Mouse (Mus musculus) testis, adult 10 weeks (tissue): ENCODE measurements around the gene Eef2. TPM values are rescaled to one million over a fixed set of nuclear protein-coding genes. Genes with fewer than 3 reads are reported as not detected.

ENCODE experiments used
- polyA plus RNA-seq: library from polyadenylated mRNA; stranded (reverse); fragments of 350-450 nt; fragmentation: Illumina TruSeq; extraction: RNeasy Lipid Tissue Mini Kit (QIAGEN cat#74804); gene quantifications from one replicate; pipeline ENCODE4 v1.2.3, GENCODE M21; 2014; ENCODE audit warnings: low read depth, low replicate concordance

Eef2 gene
- polyA plus RNA-seq = 18.1 TPM

DNA sequence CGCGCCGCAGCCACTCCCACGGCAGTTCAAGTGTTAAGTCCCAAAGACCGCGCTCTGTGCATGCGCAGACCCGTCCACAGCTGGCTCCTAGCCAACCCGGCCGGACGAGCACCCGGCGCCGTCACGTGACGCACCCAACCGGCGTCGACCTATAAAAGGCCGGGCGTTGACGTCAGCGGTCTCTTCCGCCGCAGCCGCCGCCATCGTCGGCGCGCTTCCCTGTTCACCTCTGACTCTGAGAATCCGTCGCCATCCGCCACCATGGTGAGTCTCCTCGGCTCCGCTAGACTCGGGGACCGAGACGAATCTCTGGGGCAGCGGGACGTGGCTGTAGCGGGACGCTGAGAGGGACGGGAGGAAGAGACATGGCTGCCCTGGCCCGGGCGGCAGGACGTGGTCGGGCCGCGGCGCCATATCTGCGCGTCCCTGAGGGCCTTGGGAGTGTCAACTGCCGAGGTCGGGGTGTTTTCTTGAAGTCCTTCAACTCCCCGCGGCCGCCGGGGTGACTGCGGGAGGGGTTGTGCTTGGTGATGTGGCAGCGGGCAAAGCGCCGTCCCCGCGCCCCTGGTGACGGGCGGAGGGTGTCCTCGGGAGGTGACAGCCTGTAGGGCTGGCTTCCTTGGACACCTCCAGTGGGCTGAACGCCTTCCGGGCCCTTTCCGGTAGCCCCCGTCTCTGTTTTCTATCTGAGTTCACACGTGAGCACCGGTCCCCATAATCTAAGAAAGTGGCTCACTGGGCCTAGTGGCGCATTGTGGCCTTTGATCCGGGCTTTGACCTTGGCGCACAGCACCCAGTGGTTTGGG lies at the start of gene Eef2:
Eef2 (plus strand) TSS at position 166 of the 806 bp plus-strand sequence.

DNA sequence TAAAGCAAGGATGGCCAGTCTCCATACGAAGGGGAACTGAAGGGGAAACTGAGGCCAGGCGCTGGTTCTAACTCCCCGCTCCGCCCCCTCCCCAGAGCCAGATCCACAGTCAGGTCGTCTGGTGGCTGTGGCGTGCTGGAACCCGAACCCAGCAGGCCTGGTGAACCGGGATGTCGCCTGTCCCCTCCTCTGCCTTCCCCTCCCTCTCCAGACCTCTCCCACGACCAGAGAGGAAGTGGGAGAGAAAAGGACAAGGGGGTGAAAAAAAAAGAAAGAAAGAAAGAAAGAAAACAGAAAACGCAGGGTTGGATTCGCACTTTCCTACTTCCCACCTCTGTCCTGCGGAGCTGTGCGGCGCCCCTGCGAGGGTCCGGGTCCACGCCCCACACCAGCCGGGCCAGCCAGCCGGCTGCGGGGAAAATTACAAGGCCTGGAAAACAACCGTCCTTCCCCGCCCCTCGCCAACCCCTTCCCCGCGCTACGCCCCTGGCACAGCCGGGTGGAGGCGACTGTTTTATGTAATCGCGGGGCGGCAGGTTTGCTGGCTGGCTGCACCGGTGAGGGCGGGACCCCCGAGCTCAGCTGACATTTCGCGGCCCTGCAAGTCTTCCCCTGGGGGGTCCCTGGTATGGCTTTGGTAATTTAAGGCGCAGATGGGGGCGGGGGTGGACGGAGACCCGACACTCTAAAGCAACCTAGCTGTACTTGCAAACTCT lies 41.3 kb upstream of the Eef2 start, which contains the start of gene Zbtb7a:
Zbtb7a (plus strand) TSS at position 255 of the 716 bp plus-strand sequence.

DNA sequence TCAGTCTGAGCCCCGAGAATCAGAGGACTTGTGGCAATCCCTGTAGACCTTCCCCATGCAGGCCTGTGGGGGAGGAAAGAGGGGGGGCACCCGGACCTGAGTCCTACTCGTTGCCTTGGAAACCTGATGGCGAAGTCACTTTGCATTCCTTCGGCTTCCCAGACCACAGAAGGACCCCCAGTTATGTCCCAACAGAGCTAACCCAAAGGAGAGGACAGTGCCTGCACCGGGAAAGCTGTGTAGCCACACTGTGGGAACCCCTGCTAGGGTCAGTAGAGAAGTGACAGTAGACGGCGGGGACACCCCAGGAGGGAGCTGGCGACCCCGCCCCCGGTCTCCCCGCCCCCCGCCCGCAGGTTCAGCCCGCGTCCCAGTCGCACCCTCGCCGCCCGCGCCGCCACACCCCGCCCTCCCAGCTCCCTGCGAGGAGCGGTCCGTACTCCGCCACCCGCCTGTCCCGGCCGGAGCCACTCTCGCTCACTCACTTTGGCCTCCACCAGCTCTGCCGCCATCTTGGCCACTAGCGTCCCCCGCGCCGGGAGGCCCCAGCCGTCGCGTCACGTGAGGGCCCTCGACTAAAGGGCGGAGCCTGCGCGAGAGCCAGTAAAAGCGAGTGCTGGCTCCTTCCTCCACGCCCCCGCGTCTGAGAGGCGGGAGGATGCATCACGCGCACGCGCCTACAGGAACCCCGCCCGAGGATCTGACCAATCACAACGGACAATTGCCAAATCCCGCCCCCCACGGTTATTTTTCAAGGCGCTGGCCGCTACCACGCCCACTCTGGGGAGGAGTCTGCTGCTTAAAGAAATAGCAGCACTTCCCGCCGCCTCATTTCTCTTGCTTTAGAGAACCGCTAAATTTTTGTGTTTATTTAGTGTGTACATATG lies 9.0 kb upstream of the Eef2 start, which contains the start of gene Pias4:
Pias4 (minus strand) TSS at position 724 of the 887 bp plus-strand sequence.

DNA sequence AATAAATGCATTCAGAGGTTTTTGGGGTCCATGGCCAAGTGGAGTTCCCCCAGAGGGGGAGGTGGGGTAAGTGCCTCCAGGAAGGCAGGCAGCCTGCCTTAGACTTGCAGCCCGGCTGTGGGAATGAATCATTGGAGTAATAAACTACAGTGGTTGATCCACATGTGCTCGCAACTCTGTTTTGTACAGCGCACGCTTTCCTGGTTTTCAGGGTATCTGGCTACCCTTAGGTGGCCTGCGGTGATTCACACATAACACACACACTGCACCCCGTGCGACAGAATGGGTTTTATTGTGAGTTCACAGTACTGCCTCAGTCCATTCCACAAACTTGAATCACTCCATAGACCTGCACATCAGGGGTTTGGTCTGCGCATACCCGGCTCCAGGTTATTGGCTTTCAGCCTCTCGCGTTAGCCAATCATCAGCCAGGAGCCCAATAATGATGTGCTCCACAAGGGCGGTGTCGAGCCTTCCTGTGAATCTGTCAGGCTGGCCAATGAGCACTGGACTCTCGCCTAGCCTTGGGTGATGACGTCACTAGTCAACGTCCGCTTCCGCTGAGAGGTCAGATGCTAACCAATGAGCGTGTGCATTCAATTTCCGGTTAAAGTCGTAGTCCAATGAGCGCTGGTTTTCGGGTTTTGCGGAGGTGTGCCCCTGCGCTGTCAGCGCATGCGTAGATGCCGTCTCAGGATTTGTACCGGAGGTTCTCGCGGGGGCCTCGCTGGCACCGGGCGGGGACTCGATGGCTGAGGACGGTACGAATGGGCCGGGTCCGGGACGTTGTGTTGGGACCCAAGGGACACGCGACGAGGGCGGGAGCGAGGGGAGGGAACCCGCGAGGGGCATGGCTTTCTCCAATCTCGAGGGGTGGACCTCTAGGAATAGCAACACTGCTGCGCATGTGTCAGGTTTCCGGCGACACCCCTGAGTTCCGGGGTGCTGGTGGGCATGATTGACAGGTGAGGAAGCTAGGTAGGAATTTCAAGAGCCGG lies 6.2 kb downstream of the Eef2 start, which contains the start of gene Dapk3:
Dapk3 (plus strand) TSS at position 670 of the 998 bp plus-strand sequence.

DNA sequence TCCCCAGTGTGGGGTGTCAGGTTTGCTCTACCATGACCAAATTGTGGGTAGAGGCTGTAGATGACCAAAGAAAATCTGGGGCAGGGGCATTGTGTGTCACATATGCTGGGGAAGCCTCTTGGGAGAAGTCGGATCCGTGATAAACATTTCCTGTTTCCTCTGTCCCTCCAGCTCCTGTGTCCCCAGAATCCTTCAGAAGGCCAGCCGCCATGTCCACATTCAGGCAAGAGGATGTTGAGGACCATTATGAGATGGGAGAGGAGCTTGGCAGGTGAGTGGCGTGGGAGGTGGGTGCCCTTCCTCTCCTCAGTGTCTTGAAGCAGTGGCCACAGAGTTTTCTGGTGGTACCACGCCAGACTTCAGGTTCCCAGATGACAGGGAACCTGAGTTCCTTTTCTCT lies 7.4 kb downstream of the Eef2 start, which contains the start of gene 4930442H23Rik:
4930442H23Rik (minus strand) TSS at position 45 of the 400 bp plus-strand sequence.

DNA sequence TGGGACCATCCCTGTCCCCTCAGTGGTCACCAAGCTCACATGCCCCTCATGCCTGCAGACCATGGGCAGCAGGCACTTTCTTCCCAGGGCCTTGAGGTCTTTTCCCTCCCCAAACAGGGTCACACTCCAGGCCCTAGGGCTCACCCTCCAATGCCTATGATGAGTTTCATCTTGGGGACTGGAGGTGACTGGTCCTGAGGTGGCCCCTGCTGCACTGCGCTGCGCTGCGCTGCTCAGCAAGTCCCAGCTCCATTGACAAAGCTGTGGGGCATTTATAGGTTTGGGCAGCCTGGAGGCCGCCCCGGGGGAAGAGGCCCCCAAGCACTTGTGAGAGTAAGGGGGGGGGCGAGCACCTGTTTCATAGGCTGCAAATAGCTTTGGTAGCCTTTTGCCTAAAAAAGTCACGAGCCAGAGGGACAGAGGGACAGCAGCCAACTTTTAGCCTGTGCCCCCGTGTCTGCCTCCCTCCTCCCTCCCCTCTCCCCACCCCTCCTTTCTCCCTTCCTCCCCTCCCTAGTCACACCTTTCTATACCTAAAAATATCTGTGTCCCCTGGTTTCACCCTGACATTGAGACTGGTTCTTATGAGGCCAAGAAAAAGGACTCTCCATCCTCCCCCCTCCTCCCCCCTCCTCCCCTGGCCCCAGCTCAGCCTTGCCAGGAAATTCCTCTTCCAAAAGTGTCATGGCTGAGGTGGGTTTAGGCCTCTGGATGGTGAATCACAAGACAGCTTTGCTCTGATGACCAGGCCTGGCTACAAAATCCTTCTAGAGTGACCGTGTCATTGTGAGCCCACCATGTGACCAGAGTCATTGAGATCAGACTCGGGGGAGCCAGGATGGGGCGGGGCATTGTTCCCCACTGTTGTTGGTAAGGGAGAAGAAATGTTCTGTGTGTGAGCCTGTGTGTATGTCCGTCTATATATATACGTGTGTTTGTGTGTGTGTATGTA lies 25.7 kb downstream of the Eef2 start, which contains the start of gene Nmrk2:
Nmrk2 (minus strand) TSS at position 245 of the 952 bp plus-strand sequence.

DNA sequence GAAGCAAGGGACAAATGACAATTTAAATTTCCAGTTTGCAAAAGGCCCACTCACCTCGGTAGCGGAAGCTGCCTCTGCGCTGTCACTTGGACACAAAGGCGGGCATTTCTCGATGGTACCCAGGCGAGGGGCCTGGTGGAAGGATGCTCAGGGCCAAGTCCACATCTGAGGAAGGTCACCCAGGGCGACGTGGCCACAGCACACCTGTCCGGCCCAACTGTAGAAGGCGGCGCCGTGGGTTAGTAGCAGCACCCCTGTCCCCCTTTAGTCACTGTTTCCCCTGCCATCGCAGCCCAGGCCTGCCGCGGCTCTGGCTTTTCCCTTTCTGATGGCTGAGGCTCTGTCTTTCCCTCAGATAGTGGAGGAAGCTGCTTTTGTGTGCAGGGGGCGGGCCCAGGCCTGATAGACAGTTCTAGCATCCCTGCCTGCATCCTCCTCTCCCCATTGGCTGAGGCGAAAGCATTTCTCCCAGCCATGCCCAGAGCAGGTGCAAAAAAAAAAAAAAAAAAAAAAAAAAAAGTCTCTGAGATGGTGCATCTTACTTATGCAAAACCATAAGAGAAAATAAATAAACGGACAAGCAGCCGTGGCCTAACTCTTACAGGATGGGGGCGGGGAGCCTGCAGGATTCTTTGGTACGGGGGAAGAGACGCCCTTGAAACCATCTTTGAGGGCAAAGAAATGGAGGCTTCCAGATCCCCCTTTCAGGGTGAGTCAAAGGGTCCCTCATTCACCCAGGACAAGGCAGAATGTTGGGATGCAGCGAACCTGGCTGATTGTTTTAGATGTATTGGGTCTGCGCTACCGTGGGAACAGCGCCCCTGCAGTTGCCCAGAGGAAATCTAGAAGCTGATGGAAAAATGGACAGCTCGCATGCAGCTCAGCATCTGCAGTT lies 54.3 kb downstream of the Eef2 start, which contains the start of gene Atcay:
Atcay (minus strand) TSS at position 396 of the 895 bp plus-strand sequence.

Other genes with a start within 250 kb of the Eef2 start
- gene Gadd45b, start 246.6 kb upstream of the Eef2 start, polyA plus RNA-seq = 3.8 TPM
- 0.27 TPM for gene Gng7, start 161.7 kb upstream of the Eef2 start, polyA plus RNA-seq
- gene Diras1, start 151.0 kb upstream of the Eef2 start, polyA plus RNA-seq = 0.17 TPM
- 0.71 TPM for gene Slc39a3, start 139.2 kb upstream of the Eef2 start, polyA plus RNA-seq
- gene Sgta, start 116.5 kb upstream of the Eef2 start, polyA plus RNA-seq = 3.3 TPM
- 3.0 TPM for gene Thop1, start 106.6 kb upstream of the Eef2 start, polyA plus RNA-seq
- gene Creb3l3, start 77.8 kb upstream of the Eef2 start, polyA plus RNA-seq = 0.08 TPM
- 3.2 TPM for gene Map2k2, start 70.7 kb upstream of the Eef2 start, polyA plus RNA-seq
- gene Zbtb7a, start 41.4 kb upstream of the Eef2 start, polyA plus RNA-seq = 1.8 TPM
- 0.78 TPM for gene Pias4, start 8.7 kb upstream of the Eef2 start, polyA plus RNA-seq
- gene Dapk3, start 6.4 kb downstream of the Eef2 start, polyA plus RNA-seq = not detected
- 0.28 TPM for gene 4930442H23Rik, start 7.2 kb downstream of the Eef2 start, polyA plus RNA-seq
- gene Nmrk2, start 25.4 kb downstream of the Eef2 start, polyA plus RNA-seq = not detected
- gene Atcay, start 54.2 kb downstream of the Eef2 start, polyA plus RNA-seq = 0.06 TPM
- gene Zfr2, start 56.5 kb downstream of the Eef2 start, polyA plus RNA-seq = 0.76 TPM
- gene Matk, start 76.3 kb downstream of the Eef2 start, polyA plus RNA-seq = not detected
- 6.4 TPM for gene Mrpl54, start 90.3 kb downstream of the Eef2 start, polyA plus RNA-seq
- gene Apba3, start 90.3 kb downstream of the Eef2 start, polyA plus RNA-seq = 4.4 TPM
- not detected for gene Tjp3, start 115.0 kb downstream of the Eef2 start, polyA plus RNA-seq
- 0.67 TPM for gene Pip5k1c, start 116.3 kb downstream of the Eef2 start, polyA plus RNA-seq
- 0.14 TPM for gene Cactin, start 144.5 kb downstream of the Eef2 start, polyA plus RNA-seq
- not detected for gene Tbxa2r, start 152.1 kb downstream of the Eef2 start, polyA plus RNA-seq
- 0.11 TPM for gene Gipc3, start 166.6 kb downstream of the Eef2 start, polyA plus RNA-seq
- gene Hmg20b, start 173.8 kb downstream of the Eef2 start, polyA plus RNA-seq = 2.9 TPM
- 0.90 TPM for gene Mfsd12, start 180.9 kb downstream of the Eef2 start, polyA plus RNA-seq
- not detected for gene 4930404N11Rik, start 189.2 kb downstream of the Eef2 start, polyA plus RNA-seq
- gene Fzr1, start 201.9 kb downstream of the Eef2 start, polyA plus RNA-seq = 1.1 TPM
- not detected for gene Dohh, start 207.8 kb downstream of the Eef2 start, polyA plus RNA-seq
- gene Gm48551, start 207.8 kb downstream of the Eef2 start, polyA plus RNA-seq = 0.20 TPM
- not detected for gene Gm48552, start 212.4 kb downstream of the Eef2 start, polyA plus RNA-seq
- 273 TPM for gene Smim24, start 216.4 kb downstream of the Eef2 start, polyA plus RNA-seq